Mouse (Mus musculus): Measurements from ENCODE around the gene Cltb. TPM values are rescaled to one million over a fixed set of nuclear protein-coding genes. Genes with fewer than 3 reads are reported as not detected.
A peak's percentile ranks its signal among the peaks of the same experiment; 100 is the strongest.

The Cltb gene
- total RNA-seq, 2 experiments from 2014 or later: 304 to 316 TPM

DNA sequence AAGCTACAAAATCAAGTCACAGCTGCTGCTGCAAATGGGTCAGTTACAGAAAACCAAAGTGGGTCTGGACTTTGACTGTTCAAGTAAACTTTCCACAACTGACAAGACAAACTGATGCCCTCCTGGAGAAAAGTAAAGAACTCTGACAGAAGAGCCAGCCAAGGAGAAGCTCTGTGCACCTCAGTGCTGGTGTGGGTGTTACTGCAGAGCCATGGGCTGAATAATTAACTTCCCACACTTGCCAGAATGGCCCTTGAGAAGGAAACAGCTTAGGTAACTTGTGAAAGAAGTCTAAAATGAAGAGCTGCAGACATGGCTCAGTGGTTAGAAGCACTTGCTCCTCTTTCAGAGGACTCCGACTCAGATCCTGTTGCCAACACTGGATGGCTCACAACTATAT, 53.5 kb downstream of the Cltb start:
- 0 out of 2 replicates have a peak overlapping the region, but pooled peaks have one; percentile 36 for H3K27ac ChIP-seq
- TF ChIP-seq CTCF (IDR thresholded peaks at IDR 0.05): no peak
- intact Hi-C loops (cut with DNase I): no loop called here
- no peak overlapping the region for H3K4me3 ChIP-seq
- no peak for DNase-seq (ENCODE audit: extremely low spot score in 1 of 2, low spot score in 2 of 2)

DNA sequence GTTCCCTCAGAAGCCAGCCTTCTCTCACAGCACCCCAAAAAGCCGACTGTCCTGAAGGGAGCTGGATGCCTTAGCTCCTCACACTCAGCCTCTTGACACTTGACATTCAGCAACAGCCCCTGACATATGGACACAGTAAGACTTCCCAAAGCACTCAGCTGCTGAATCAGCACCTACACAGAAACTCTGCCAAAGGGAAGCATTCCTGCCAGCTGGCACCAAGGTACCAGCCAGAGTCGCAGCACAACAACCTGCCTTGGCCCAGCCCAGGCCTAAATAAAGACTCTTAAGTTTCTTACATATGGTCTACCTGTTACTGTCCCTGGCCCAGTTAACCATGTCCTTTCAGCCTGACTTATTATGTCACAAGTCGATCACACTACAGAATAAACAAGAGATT, 54.3 kb downstream of the Cltb start:
- H3K4me3 ChIP-seq: no peak overlapping the region
- TF ChIP-seq CTCF (IDR thresholded peaks at IDR 0.05): no peak
- DNase-seq (ENCODE audit: extremely low spot score in 1 of 2, low spot score in 2 of 2): no peak
- intact Hi-C loops (cut with DNase I): no loop called here
- no peak overlapping the region for H3K27ac ChIP-seq

DNA sequence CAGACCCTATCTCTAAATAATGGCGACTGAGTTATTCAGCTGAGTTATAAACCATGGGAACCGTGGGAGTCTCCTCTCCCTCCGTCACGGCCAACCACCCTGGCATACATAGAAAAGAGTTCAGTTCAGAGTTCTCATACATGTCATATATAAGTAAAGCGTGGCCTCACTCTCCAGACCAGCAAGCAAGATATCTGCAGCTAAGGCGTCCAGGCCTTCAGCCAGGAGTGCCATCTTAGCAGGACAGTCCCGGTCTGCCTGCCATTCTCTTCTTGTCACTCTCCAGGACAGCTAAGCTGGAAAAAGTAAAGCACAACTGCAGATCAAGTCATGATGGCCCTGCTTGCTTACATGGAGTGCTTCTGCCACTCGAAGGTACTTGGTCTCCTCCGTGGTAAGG, 55.0 kb downstream of the Cltb start:
- Histone ChIP-seq H3K4me3 (no peak overlapping the region), H3K27ac (no peak overlapping the region)
- TF ChIP-seq CTCF (IDR thresholded peaks at IDR 0.05): no peak
- DNase-seq (ENCODE audit: extremely low spot score in 1 of 2, low spot score in 2 of 2): no peak
- intact Hi-C loops (cut with DNase I): no loop called here

DNA sequence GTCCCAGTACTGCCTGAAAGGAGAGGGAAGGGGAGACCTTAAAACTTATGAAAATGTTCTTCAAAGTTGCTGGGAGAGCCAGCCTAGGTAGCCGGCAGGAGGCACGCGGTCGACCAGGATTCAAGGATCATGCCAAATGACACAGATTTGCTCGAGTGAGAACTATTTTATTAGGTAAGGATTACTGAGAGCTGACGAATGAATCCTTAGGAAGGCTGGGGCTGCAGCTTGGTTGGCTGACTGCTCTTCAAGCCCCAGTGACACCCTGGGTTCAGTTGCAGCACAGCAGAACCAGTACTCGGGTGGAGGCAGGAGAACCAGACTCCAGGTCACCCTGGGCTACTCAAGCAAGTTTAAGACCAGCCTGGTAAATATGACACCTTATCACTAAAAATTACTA, 63.1 kb downstream of the Cltb start:
- no peak for DNase-seq (ENCODE audit: extremely low spot score in 1 of 2, low spot score in 2 of 2)
- H3K27ac ChIP-seq: no peak overlapping the region
- no peak overlapping the region for H3K4me3 ChIP-seq
- TF ChIP-seq CTCF (IDR thresholded peaks at IDR 0.05): no peak
- intact Hi-C loops (cut with DNase I): no loop called here

Small RNAs within 50 kb of the gene (microRNA-seq; reads per million reads assigned to microRNA genes)
- gene Gm24195: 0 reads per million in 2 experiments

Other genes with a start within 250 kb of the Cltb start
- gene Cplx2, start 240.0 kb downstream of the Cltb start, total RNA-seq (2021): 100 to 1,000 TPM; 798 to 848 TPM
- gene Thoc3, start 142.5 kb downstream of the Cltb start, total RNA-seq (2021): 10 to 100 TPM; 35.6 to 36.0 TPM
- gene Simc1, start 107.6 kb downstream of the Cltb start, total RNA-seq (2021): 10 to 100 TPM; 16.0 TPM
- gene 4833439L19Rik, start 45.9 kb downstream of the Cltb start, total RNA-seq (2021): 100 to 1,000 TPM; 134 to 143 TPM
- gene Arl10, start 36.3 kb downstream of the Cltb start, total RNA-seq (2021): 10 to 100 TPM; 24.1 to 25.6 TPM
- 10 to 100 TPM; 24.1 to 26.8 TPM for gene Nop16, start 21.3 kb downstream of the Cltb start, total RNA-seq (2021)
- 100 to 1,000 TPM; 134 to 144 TPM for gene Higd2a, start 21.1 kb downstream of the Cltb start, total RNA-seq (2021)
- gene Faf2, start 10.4 kb upstream of the Cltb start, total RNA-seq (2021): 10 to 100 TPM; 48.4 to 53.1 TPM
- 100 to 1,000 TPM; 156 to 185 TPM for gene Rnf44, start 82.6 kb upstream of the Cltb start, total RNA-seq (2021)
- gene Cdhr2, start 90.1 kb upstream of the Cltb start, total RNA-seq (2021): under 1 TPM; 0.16 to 0.45 TPM
- 100 to 1,000 TPM; 128 to 130 TPM for gene Gprin1, start 138.5 kb upstream of the Cltb start, total RNA-seq (2021)
- 100 to 1,000 TPM; 869 to 881 TPM for gene Sncb, start 155.3 kb upstream of the Cltb start, total RNA-seq (2021)
- gene Eif4e1b, start 172.7 kb upstream of the Cltb start, total RNA-seq (2021): not detected
- gene Tspan17, start 178.0 kb upstream of the Cltb start, total RNA-seq (2021): 10 to 100 TPM; 91.7 to 95.3 TPM